Mouse (Mus musculus): ENCODE results near the gene Hist3h2a. TPM values are rescaled to one million over a fixed set of nuclear protein-coding genes. Genes with fewer than 3 reads are reported as not detected.
"Not testable (repeated sequence)": the region's sequence is repeated elsewhere in the genome, so short reads cannot be mapped to it uniquely, and the experiment has no call there.

The Hist3h2a gene
- polyA plus RNA-seq, 1 experiment from 2014 or later: 94.9 TPM

DNA sequence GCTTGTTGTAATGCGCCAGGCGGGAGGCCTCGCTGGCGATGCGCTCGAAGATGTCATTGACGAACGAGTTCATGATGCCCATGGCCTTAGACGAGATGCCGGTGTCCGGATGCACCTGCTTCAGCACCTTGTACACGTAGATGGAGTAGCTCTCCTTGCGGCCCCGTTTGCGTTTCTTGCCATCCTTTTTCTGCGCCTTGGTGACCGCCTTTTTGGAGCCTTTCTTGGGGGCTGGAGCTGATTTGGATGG lies 390 bp upstream of the Hist3h2a start:
- WGBS: under 1% methylated on average over 17 of the region's 17 CpGs
- H3K27me3 ChIP-seq (ENCODE audit: control insufficient read depth, insufficient read depth, low read length); DNase-seq (ENCODE audit: low spot score); ATAC-seq (ENCODE audit: low FRiP score); H3K36me3 ChIP-seq (replicated peaks; ENCODE audit: control insufficient read depth, insufficient read depth); H3K9me3 ChIP-seq (ENCODE audit: control insufficient read depth, low read length): not testable (repeated sequence)
- peak overlapping the region; percentile 100 for H3K27ac ChIP-seq
- H3K9ac ChIP-seq: peak overlapping the region; percentile 97
- H3K4me1 ChIP-seq (replicated peaks; ENCODE audit: control insufficient read depth, insufficient read depth, low read length): peaks cover 53% of the 10 kb centered on the region
- H3K4me3 ChIP-seq (replicated peaks; ENCODE audit: low read length): peak overlapping the region; percentile 77
- H3K4me2 ChIP-seq (replicated peaks): peak overlapping the region; percentile 95

DNA sequence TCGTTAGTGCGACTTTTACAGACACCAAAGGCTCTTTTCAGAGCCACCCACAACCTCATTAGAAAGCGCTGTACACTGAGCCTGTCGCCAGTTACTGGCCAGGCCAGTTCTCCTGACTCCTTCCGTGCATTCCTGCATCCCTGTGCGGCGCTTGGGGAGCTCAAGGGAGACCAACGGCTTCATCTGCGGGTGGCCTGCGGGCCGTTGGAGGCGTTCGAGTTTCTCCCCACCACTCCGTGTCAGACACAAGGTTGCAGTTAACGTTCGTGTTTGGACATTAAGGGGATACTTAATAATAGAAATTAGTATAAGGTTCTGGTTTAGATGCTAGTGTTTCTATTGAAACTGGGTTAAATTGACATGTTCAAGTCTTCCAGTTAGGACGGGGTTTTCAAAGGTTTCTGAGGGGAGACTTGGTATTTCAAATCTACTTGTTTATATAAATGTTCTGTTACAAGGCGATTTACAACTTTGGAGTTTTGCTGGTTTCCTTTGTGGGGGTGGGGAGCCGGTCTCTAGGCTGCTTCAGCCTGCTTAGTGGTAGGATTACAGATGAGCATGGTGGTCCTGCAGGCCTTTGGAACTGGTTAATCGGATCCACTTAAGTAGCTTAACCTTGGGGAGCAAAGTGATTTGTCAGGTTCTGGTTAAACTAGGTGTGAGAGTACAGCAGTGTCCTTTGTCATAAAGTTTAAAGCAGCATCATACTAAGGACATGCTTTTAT lies 820 bp downstream of the Hist3h2a start:
- Histone ChIP-seq H3K9me3 (ENCODE audit: control insufficient read depth, low read length) (no peaks in the 10 kb centered on the region), H3K9ac (peak overlapping the region; percentile 92), H3K27ac (peak overlapping the region; percentile 100), H3K4me3 (replicated peaks; ENCODE audit: low read length) (peak overlapping the region; percentile 77), H3K36me3 (replicated peaks; ENCODE audit: control insufficient read depth, insufficient read depth) (peaks cover 2% of the 10 kb centered on the region; the same call in 1 of the 2 replicates), H3K4me2 (replicated peaks) (peak overlapping the region; percentile 95), H3K4me1 (replicated peaks; ENCODE audit: control insufficient read depth, insufficient read depth, low read length) (peaks cover 60% of the 10 kb centered on the region), H3K27me3 (ENCODE audit: control insufficient read depth, insufficient read depth, low read length) (no peaks in the 10 kb centered on the region)
- under 1% methylated on average over 20 of the region's 20 CpGs for WGBS
- no peak for DNase-seq (ENCODE audit: low spot score)
- ATAC-seq (ENCODE audit: low FRiP score): peak; percentile 3; the same call in 1 of the 2 replicates

DNA sequence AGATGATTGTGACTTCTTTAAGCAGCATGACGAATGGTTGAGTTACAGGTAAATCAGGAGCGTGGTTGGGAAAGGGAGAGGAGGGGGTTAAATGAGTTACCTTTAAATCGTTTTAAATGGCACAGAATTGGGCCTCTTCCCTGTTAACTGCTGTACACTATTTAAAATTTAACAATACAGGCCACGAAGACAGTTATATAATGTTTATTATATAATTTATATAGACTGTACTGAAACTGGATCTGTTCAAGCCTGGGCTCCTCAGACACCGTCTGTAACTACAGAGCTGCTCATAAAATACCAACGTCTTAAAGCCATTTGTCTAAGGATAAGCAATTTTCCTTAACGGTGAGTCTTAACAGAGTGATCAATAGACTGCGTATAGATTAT lies 1.4 kb downstream of the Hist3h2a start:
- Histone ChIP-seq H3K36me3 (replicated peaks; ENCODE audit: control insufficient read depth, insufficient read depth) (peaks cover 2% of the 10 kb centered on the region; the same call in 1 of the 2 replicates), H3K4me1 (replicated peaks; ENCODE audit: control insufficient read depth, insufficient read depth, low read length) (peaks cover 56% of the 10 kb centered on the region), H3K4me3 (replicated peaks; ENCODE audit: low read length) (peak overlapping the region; percentile 77), H3K4me2 (replicated peaks) (peak overlapping the region; percentile 95), H3K27me3 (ENCODE audit: control insufficient read depth, insufficient read depth, low read length) (no peaks in the 10 kb centered on the region), H3K9me3 (ENCODE audit: control insufficient read depth, low read length) (no peaks in the 10 kb centered on the region), H3K9ac (peak overlapping the region; percentile 92), H3K27ac (peak overlapping the region; percentile 100; the same call in 1 of the 2 replicates)
- no peak for DNase-seq (ENCODE audit: low spot score)
- WGBS: 22% methylated on average over 8 of the region's 8 CpGs
- no peak for ATAC-seq (ENCODE audit: low FRiP score)

DNA sequence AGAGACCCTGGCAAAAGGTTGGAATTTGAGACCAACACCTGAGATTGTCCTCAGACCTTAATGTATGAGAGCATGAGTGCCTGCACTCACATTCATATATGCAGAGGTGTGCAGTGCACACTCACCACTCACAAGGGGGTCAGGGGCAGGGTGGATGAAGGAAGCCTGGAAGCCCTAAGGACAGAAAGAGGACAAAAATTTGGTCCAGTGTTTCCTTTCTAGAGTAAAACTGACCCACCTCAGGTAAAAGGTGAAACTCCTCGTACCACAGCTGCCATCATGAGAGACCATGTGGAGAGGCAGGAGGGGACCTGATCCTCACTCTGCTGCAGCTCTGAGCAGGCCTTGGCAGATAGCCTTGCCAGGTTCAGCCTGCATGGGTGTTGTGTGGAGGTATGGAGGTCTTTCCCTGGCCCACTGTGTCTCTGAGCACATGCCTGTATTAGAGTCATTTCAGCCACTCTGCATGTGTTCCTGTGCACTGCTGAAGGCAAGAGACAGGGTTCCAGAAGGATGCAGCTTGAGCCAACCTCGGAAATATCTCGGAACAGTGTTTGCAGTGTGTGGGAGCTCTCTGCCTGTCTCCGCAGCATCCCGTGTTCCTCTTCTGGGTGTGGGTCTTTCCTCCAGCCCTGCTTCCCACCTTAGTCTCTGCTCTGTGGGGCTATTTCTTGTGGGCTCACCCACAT lies 2.9 kb downstream of the Hist3h2a start:
- Histone ChIP-seq H3K9me3 (ENCODE audit: control insufficient read depth, low read length) (no peaks in the 10 kb centered on the region), H3K4me2 (replicated peaks) (peak overlapping the region; percentile 95), H3K4me1 (replicated peaks; ENCODE audit: control insufficient read depth, insufficient read depth, low read length) (peaks cover 42% of the 10 kb centered on the region), H3K4me3 (replicated peaks; ENCODE audit: low read length) (peak overlapping the region; percentile 77), H3K36me3 (replicated peaks; ENCODE audit: control insufficient read depth, insufficient read depth) (peaks cover 2% of the 10 kb centered on the region; the same call in 1 of the 2 replicates), H3K9ac (peak overlapping the region; percentile 92), H3K27ac (no peak overlapping the region), H3K27me3 (ENCODE audit: control insufficient read depth, insufficient read depth, low read length) (no peaks in the 10 kb centered on the region; the same call in 1 of the 2 replicates)
- DNase-seq (ENCODE audit: low spot score) (no peak), ATAC-seq (ENCODE audit: low FRiP score) (no peak)
- 83% methylated on average over 5 of the region's 5 CpGs for WGBS

DNA sequence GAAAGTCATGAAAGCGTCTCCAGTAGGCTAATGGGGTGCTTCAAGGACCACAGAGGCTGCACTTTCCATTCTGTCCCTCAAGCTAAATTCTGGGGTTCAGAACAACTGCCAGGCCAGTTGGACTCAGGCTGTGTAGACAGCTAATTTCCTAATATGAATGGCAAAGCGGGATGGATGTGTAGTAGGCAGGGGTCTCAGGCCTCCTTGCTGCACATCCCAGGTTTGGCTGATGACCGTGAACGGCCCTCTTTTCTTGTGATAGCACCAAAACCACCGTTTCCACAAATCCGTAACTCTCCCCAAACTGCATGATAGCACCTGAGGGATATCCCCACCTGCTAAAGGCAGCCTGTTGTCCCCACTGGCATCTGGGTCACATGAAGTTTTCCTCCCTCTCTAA lies 4.1 kb downstream of the Hist3h2a start:
- ATAC-seq (ENCODE audit: low FRiP score): no peak
- WGBS: 87% methylated on average over 6 of the region's 6 CpGs
- no peak overlapping the region for H3K27ac ChIP-seq

DNA sequence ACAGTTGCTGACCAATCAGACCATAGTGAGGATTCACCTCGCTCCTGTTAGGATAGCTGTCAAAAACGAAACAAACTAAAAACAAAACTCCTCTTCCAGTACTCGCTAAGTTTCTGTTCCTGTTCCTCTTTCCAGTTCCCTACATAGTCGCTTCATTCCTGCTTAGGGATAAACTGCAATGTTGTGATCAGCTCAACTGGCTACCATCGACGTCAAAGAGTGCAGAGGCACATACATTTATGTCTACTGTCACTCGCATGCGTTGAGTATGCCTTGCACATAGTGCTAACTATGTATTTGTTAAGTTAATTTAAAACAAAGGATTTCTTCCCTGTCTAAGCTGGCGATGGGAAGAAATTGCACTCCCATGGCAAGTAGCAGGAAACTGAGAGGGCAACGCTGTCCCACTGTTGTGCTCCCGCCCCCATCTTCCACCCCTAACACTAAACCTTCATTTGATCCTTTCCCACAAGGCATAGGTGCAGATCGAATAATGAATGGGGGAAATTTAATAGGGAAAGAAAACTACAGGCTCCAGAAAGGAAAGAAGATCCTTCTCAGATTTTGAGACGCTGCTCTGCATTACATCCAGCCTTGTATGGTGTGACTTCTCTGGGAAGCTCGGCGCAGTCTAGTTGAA lies 4.8 kb downstream of the Hist3h2a start:
- Histone ChIP-seq H3K27me3 (ENCODE audit: control insufficient read depth, insufficient read depth, low read length) (no peaks in the 10 kb centered on the region; the same call in 1 of the 2 replicates), H3K9ac (peak overlapping the region; percentile 63), H3K36me3 (replicated peaks; ENCODE audit: control insufficient read depth, insufficient read depth) (peaks cover 2% of the 10 kb centered on the region; the same call in 1 of the 2 replicates), H3K27ac (peak overlapping the region; percentile 80), H3K9me3 (ENCODE audit: control insufficient read depth, low read length) (no peaks in the 10 kb centered on the region), H3K4me1 (replicated peaks; ENCODE audit: control insufficient read depth, insufficient read depth, low read length) (peaks cover 37% of the 10 kb centered on the region), H3K4me2 (replicated peaks) (peak overlapping the region; percentile 95), H3K4me3 (replicated peaks; ENCODE audit: low read length) (peak overlapping the region; percentile 45)
- no peak for DNase-seq (ENCODE audit: low spot score)
- WGBS: 36% methylated on average over 15 of the region's 15 CpGs
- ATAC-seq (ENCODE audit: low FRiP score): no peak

More for the DNA sequence above, 4.1 kb downstream of the Hist3h2a start:
- Histone ChIP-seq H3K9ac (0 out of 2 replicates have a peak overlapping the region, but pooled peaks have one; percentile 63), H3K36me3 (replicated peaks; ENCODE audit: control insufficient read depth, insufficient read depth) (peaks cover 2% of the 10 kb centered on the region; the same call in 1 of the 2 replicates), H3K9me3 (ENCODE audit: control insufficient read depth, low read length) (no peaks in the 10 kb centered on the region), H3K27me3 (ENCODE audit: control insufficient read depth, insufficient read depth, low read length) (no peaks in the 10 kb centered on the region; the same call in 1 of the 2 replicates), H3K4me3 (replicated peaks; ENCODE audit: low read length) (no peak overlapping the region), H3K4me2 (replicated peaks) (peak overlapping the region; percentile 95), H3K4me1 (replicated peaks; ENCODE audit: control insufficient read depth, insufficient read depth, low read length) (peaks cover 37% of the 10 kb centered on the region)
- DNase-seq (ENCODE audit: low spot score): no peak

DNA sequence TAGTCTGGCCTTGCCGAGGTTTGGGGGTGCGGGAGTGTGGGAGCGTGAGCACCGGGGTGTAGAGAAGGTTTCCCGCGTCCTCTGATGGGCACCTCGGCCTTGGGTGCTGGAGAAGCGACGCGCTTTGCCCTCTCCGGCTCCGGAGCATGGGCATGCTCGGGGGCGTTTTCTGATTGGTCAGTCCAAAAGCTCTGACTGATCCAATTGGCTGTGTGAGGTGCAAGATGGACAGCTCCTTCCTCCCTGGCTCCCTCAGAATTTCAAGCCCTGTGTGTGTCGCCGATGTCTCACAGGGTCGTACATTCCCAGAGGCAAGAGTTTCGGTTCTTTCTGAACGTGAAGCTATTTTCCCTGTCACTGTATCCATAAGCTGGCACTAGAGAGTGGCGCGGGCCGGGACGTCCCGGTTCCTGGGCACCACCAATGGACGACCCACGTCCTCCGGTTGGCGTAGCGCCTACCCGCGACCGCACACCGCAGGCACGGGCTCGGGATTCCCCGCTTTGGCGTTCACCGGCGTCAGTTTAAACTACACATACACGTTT lies 5.5 kb downstream of the Hist3h2a start:
- DNase-seq (ENCODE audit: low spot score): peak; percentile 83
- 5% methylated on average over 40 of the region's 40 CpGs for WGBS
- Histone ChIP-seq H3K9ac (peak overlapping the region; percentile 63), H3K4me1 (replicated peaks; ENCODE audit: control insufficient read depth, insufficient read depth, low read length) (peaks cover 37% of the 10 kb centered on the region), H3K36me3 (replicated peaks; ENCODE audit: control insufficient read depth, insufficient read depth) (peaks cover 2% of the 10 kb centered on the region; the same call in 1 of the 2 replicates), H3K27me3 (ENCODE audit: control insufficient read depth, insufficient read depth, low read length) (no peaks in the 10 kb centered on the region; the same call in 1 of the 2 replicates), H3K4me3 (replicated peaks; ENCODE audit: low read length) (peak overlapping the region; percentile 45), H3K27ac (peak overlapping the region; percentile 80), H3K4me2 (replicated peaks) (peak overlapping the region; percentile 95), H3K9me3 (ENCODE audit: control insufficient read depth, low read length) (no peaks in the 10 kb centered on the region)
- peak; percentile 90 for ATAC-seq (ENCODE audit: low FRiP score)

DNA sequence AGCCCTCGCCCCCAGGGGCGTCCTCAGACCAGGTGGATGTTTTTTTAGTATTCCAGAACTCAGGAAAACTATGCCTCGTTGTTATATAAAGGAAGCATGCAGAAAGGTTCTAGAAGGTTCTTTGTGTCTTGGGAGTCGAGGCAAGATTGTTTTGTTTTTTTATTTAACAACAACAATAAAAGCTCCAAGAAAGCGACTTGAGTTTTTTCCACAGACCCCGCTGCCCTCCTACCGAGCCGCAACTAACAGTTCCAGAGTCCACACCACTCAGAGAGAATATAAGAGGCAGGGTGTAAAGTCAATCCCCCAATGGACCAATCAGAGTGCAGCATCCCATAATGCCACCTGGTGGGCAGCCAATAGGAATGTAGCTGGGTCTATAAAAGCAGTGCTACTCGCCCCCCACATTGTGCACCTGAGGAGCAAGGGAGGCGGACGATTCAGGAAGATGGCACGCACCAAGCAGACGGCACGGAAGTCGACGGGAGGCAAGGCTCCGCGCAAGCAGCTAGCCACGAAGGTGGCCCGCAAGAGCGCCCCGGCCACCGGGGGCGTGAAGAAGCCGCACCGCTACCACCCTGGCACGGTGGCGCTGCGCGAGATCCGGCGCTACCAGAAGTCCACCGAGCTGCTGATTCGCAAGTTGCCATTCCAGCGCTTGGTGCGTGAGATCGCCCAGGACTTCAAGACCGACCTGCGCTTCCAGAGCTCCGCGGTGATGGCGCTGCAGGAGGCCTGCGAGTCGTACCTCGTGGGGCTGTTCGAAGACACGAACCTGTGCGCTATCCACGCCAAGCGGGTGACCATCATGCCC lies 7.1 kb downstream of the Hist3h2a start:
- DNase-seq (ENCODE audit: low spot score) (no peak), ATAC-seq (ENCODE audit: low FRiP score) (no peak)
- Histone ChIP-seq H3K4me3 (replicated peaks; ENCODE audit: low read length) (no peak overlapping the region), H3K4me1 (replicated peaks; ENCODE audit: control insufficient read depth, insufficient read depth, low read length) (peaks cover 31% of the 10 kb centered on the region), H3K36me3 (replicated peaks; ENCODE audit: control insufficient read depth, insufficient read depth) (peaks cover 2% of the 10 kb centered on the region; the same call in 1 of the 2 replicates), H3K4me2 (replicated peaks) (no peak overlapping the region), H3K27me3 (ENCODE audit: control insufficient read depth, insufficient read depth, low read length) (no peaks in the 10 kb centered on the region; the same call in 1 of the 2 replicates), H3K9me3 (ENCODE audit: control insufficient read depth, low read length) (no peaks in the 10 kb centered on the region), H3K27ac (no peak overlapping the region), H3K9ac (no peak overlapping the region)
- WGBS: 65% methylated on average over 50 of the region's 50 CpGs

Measured in hindbrain, embryonic 14.5 days (tissue).